Mouse (Mus musculus): ENCODE measurements around the gene Lin28b. TPM values are rescaled to one million over a fixed set of nuclear protein-coding genes. Genes with fewer than 3 reads are reported as not detected.

The Lin28b gene
- polyA plus RNA-seq, 1 experiment from 2014 or later: 1.2 TPM

- H3K36me3 ChIP-seq (ENCODE audit: control insufficient read depth, insufficient read depth, low read length): no peaks in the 10 kb centered on the region
- 4% methylated on average over 8 of the region's 8 CpGs for WGBS
- H3K4me1 ChIP-seq (ENCODE audit: control insufficient read depth, insufficient read depth, low read length): no peaks in the 10 kb centered on the region
- ATAC-seq (ENCODE audit: insufficient read depth, low FRiP score): no peak
- peak overlapping the region; percentile 32 for H3K4me2 ChIP-seq (ENCODE audit: low read depth, low read length)
- no peaks in the 10 kb centered on the region for H3K27me3 ChIP-seq (ENCODE audit: control insufficient read depth, insufficient read depth, low read length)
- H3K4me3 ChIP-seq (replicated peaks; ENCODE audit: low read length): 0 out of 2 replicates have a peak overlapping the region, but pooled peaks have one; percentile 2
- no peak overlapping the region for H3K9ac ChIP-seq (ENCODE audit: low read length)
- H3K9me3 ChIP-seq (replicated peaks; ENCODE audit: control insufficient read depth, low read length): no peaks in the 10 kb centered on the region
- no peak overlapping the region for H3K27ac ChIP-seq (ENCODE audit: low read length)
Observed at GRCm38 (mm10) chr10:45446215-45446614, 40.0 kb downstream of the Lin28b start.

GRCm38 (mm10) chr10:45422372-45422771 is 63.8 kb downstream of the Lin28b start:
- no peaks in the 10 kb centered on the region for H3K27me3 ChIP-seq (ENCODE audit: control insufficient read depth, insufficient read depth, low read length)
- H3K9ac ChIP-seq (ENCODE audit: low read length): no peak overlapping the region
- ATAC-seq (ENCODE audit: insufficient read depth, low FRiP score): no peak
- no peak overlapping the region for H3K4me2 ChIP-seq (ENCODE audit: low read depth, low read length)
- H3K9me3 ChIP-seq (replicated peaks; ENCODE audit: control insufficient read depth, low read length): no peaks in the 10 kb centered on the region
- H3K4me1 ChIP-seq (ENCODE audit: control insufficient read depth, insufficient read depth, low read length): no peaks in the 10 kb centered on the region
- no peak overlapping the region for H3K4me3 ChIP-seq (replicated peaks; ENCODE audit: low read length)
- WGBS: 58% methylated on average over 1 of the region's 1 CpGs
- H3K27ac ChIP-seq (ENCODE audit: low read length): no peak overlapping the region
- no peaks in the 10 kb centered on the region for H3K36me3 ChIP-seq (ENCODE audit: control insufficient read depth, insufficient read depth, low read length)

- H3K4me3 ChIP-seq (replicated peaks; ENCODE audit: low read length): no peak overlapping the region
- no peaks in the 10 kb centered on the region for H3K27me3 ChIP-seq (ENCODE audit: control insufficient read depth, insufficient read depth, low read length)
- WGBS: 76% methylated on average over 5 of the region's 5 CpGs
- H3K27ac ChIP-seq (ENCODE audit: low read length): no peak overlapping the region
- H3K9me3 ChIP-seq (replicated peaks; ENCODE audit: control insufficient read depth, low read length): no peaks in the 10 kb centered on the region
- ATAC-seq (ENCODE audit: insufficient read depth, low FRiP score): no peak
- H3K4me1 ChIP-seq (ENCODE audit: control insufficient read depth, insufficient read depth, low read length): no peaks in the 10 kb centered on the region
- H3K4me2 ChIP-seq (ENCODE audit: low read depth, low read length): no peak overlapping the region
- no peaks in the 10 kb centered on the region for H3K36me3 ChIP-seq (ENCODE audit: control insufficient read depth, insufficient read depth, low read length)
- no peak overlapping the region for H3K9ac ChIP-seq (ENCODE audit: low read length)
Observed at GRCm38 (mm10) chr10:45412144-45412543, 74.1 kb downstream of the Lin28b start.

GRCm38 (mm10) chr10:45411741-45412140 is 74.5 kb downstream of the Lin28b start:
- no peak for ATAC-seq (ENCODE audit: insufficient read depth, low FRiP score)
- no peaks in the 10 kb centered on the region for H3K4me1 ChIP-seq (ENCODE audit: control insufficient read depth, insufficient read depth, low read length)
- H3K4me2 ChIP-seq (ENCODE audit: low read depth, low read length): no peak overlapping the region
- no peak overlapping the region for H3K9ac ChIP-seq (ENCODE audit: low read length)
- WGBS: 65% methylated on average over 2 of the region's 2 CpGs
- H3K36me3 ChIP-seq (ENCODE audit: control insufficient read depth, insufficient read depth, low read length): no peaks in the 10 kb centered on the region
- H3K4me3 ChIP-seq (replicated peaks; ENCODE audit: low read length): no peak overlapping the region
- no peaks in the 10 kb centered on the region for H3K9me3 ChIP-seq (replicated peaks; ENCODE audit: control insufficient read depth, low read length)
- H3K27me3 ChIP-seq (ENCODE audit: control insufficient read depth, insufficient read depth, low read length): no peaks in the 10 kb centered on the region
- H3K27ac ChIP-seq (ENCODE audit: low read length): no peak overlapping the region

- 63% methylated on average over 10 of the region's 10 CpGs for WGBS
- Histone ChIP-seq H3K4me2 (ENCODE audit: low read depth, low read length) (no peak overlapping the region), H3K4me1 (ENCODE audit: control insufficient read depth, insufficient read depth, low read length) (no peaks in the 10 kb centered on the region), H3K4me3 (replicated peaks; ENCODE audit: low read length) (no peak overlapping the region), H3K27ac (ENCODE audit: low read length) (no peak overlapping the region), H3K9me3 (replicated peaks; ENCODE audit: control insufficient read depth, low read length) (no peaks in the 10 kb centered on the region), H3K27me3 (ENCODE audit: control insufficient read depth, insufficient read depth, low read length) (no peaks in the 10 kb centered on the region), H3K36me3 (ENCODE audit: control insufficient read depth, insufficient read depth, low read length) (no peaks in the 10 kb centered on the region), H3K9ac (ENCODE audit: low read length) (no peak overlapping the region)
- no peak for ATAC-seq (ENCODE audit: insufficient read depth, low FRiP score)
Observed at GRCm38 (mm10) chr10:45410624-45411341, 75.4 kb downstream of the Lin28b start.

- H3K27ac ChIP-seq (ENCODE audit: low read length): no peak overlapping the region
- H3K4me2 ChIP-seq (ENCODE audit: low read depth, low read length): no peak overlapping the region
- no peaks in the 10 kb centered on the region for H3K9me3 ChIP-seq (replicated peaks; ENCODE audit: control insufficient read depth, low read length)
- no peak overlapping the region for H3K9ac ChIP-seq (ENCODE audit: low read length)
- H3K4me3 ChIP-seq (replicated peaks; ENCODE audit: low read length): no peak overlapping the region
- no peaks in the 10 kb centered on the region for H3K27me3 ChIP-seq (ENCODE audit: control insufficient read depth, insufficient read depth, low read length)
- ATAC-seq (ENCODE audit: insufficient read depth, low FRiP score): no peak
- WGBS: 78% methylated on average over 7 of the region's 7 CpGs
- no peaks in the 10 kb centered on the region for H3K36me3 ChIP-seq (ENCODE audit: control insufficient read depth, insufficient read depth, low read length)
- H3K4me1 ChIP-seq (ENCODE audit: control insufficient read depth, insufficient read depth, low read length): no peaks in the 10 kb centered on the region
Observed at GRCm38 (mm10) chr10:45399702-45400243, 86.4 kb downstream of the Lin28b start.

GRCm38 (mm10) chr10:45398211-45398610 is 88.0 kb downstream of the Lin28b start:
- no peaks in the 10 kb centered on the region for H3K9me3 ChIP-seq (replicated peaks; ENCODE audit: control insufficient read depth, low read length)
- ATAC-seq (ENCODE audit: insufficient read depth, low FRiP score): no peak
- H3K4me2 ChIP-seq (ENCODE audit: low read depth, low read length): no peak overlapping the region
- H3K4me1 ChIP-seq (ENCODE audit: control insufficient read depth, insufficient read depth, low read length): no peaks in the 10 kb centered on the region
- WGBS: 72% methylated on average over 1 of the region's 1 CpGs
- H3K27me3 ChIP-seq (ENCODE audit: control insufficient read depth, insufficient read depth, low read length): no peaks in the 10 kb centered on the region
- no peak overlapping the region for H3K4me3 ChIP-seq (replicated peaks; ENCODE audit: low read length)
- no peak overlapping the region for H3K27ac ChIP-seq (ENCODE audit: low read length)
- no peak overlapping the region for H3K9ac ChIP-seq (ENCODE audit: low read length)
- no peaks in the 10 kb centered on the region for H3K36me3 ChIP-seq (ENCODE audit: control insufficient read depth, insufficient read depth, low read length)

- H3K4me2 ChIP-seq (ENCODE audit: low read depth, low read length): no peak overlapping the region
- no peak for ATAC-seq (ENCODE audit: insufficient read depth, low FRiP score)
- H3K27me3 ChIP-seq (ENCODE audit: control insufficient read depth, insufficient read depth, low read length): no peaks in the 10 kb centered on the region
- no peak overlapping the region for H3K27ac ChIP-seq (ENCODE audit: low read length)
- H3K9ac ChIP-seq (ENCODE audit: low read length): no peak overlapping the region
- no peaks in the 10 kb centered on the region for H3K4me1 ChIP-seq (ENCODE audit: control insufficient read depth, insufficient read depth, low read length)
- no peaks in the 10 kb centered on the region for H3K36me3 ChIP-seq (ENCODE audit: control insufficient read depth, insufficient read depth, low read length)
- 60% methylated on average over 3 of the region's 3 CpGs for WGBS
- no peaks in the 10 kb centered on the region for H3K9me3 ChIP-seq (replicated peaks; ENCODE audit: control insufficient read depth, low read length)
- H3K4me3 ChIP-seq (replicated peaks; ENCODE audit: low read length): no peak overlapping the region
Observed at GRCm38 (mm10) chr10:45382637-45382958, 103.6 kb downstream of the Lin28b start.

- H3K4me2 ChIP-seq (ENCODE audit: low read depth, low read length): no peak overlapping the region
- no peak overlapping the region for H3K9ac ChIP-seq (ENCODE audit: low read length)
- H3K9me3 ChIP-seq (replicated peaks; ENCODE audit: control insufficient read depth, low read length): no peaks in the 10 kb centered on the region
- no peaks in the 10 kb centered on the region for H3K4me1 ChIP-seq (ENCODE audit: control insufficient read depth, insufficient read depth, low read length)
- H3K27me3 ChIP-seq (ENCODE audit: control insufficient read depth, insufficient read depth, low read length): no peaks in the 10 kb centered on the region
- no peaks in the 10 kb centered on the region for H3K36me3 ChIP-seq (ENCODE audit: control insufficient read depth, insufficient read depth, low read length)
- ATAC-seq (ENCODE audit: insufficient read depth, low FRiP score): no peak
- no peak overlapping the region for H3K27ac ChIP-seq (ENCODE audit: low read length)
- no peak overlapping the region for H3K4me3 ChIP-seq (replicated peaks; ENCODE audit: low read length)
Observed at GRCm38 (mm10) chr10:45381937-45382636, 104.1 kb downstream of the Lin28b start.
